Mouse (Mus musculus) T-helper 17 cell (primary cell): ENCODE data around the gene Fam160a1.

ENCODE experiments used
- in situ Hi-C, 2 experiments: fragments of 300-600 bp; cut with MboI, MseI; formaldehyde crosslinking; loops; 1 replicate in 1 of 2; 2 replicates in 1 of 2; pipeline ENCODE4 v1.15.1; 2025; ENCODE audit warnings: high pct_unique_total_duplicates in 2 of 2

The Fam160a1 gene

DNA sequence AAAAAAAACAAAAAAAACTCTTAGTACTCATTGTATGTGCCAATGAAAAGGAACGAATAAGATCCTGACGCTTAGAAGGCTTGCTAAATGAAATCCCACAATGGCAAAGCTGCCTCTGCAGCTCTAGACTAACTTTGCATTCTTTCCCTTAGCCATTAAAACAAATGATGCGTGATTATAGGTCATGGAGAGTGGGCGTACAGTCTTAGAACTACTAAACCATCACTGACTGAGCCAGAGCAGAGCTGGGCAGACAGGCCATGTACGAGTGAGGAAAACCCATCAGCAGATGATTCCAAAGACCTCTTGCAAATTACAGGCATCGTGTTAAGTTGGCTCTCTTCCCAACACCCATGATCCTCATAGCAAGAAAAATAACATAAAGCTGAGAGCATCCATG lies 10.7 kb upstream of the Fam160a1 start:
- in situ Hi-C loops = no loop called here

DNA sequence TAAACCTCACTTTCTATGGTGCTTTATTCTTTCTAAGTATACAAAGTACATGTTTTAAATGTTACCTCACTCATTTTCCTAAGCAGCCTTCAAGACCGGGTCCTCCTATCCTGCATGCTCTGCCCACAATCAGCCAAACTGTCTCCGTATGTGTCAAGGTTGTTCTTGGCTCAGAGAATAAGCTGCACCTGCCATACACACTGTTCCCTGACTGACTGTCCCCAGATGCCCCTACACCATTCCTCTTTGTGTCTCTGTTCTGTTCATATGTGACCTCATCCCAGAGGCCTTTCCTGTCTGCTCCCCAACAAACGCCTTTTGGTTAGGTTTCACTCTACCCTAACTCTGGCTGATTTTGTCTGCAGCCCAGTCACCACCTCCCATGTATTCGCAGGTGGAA lies 10.2 kb upstream of the Fam160a1 start:
- in situ Hi-C loops = no loop called here

DNA sequence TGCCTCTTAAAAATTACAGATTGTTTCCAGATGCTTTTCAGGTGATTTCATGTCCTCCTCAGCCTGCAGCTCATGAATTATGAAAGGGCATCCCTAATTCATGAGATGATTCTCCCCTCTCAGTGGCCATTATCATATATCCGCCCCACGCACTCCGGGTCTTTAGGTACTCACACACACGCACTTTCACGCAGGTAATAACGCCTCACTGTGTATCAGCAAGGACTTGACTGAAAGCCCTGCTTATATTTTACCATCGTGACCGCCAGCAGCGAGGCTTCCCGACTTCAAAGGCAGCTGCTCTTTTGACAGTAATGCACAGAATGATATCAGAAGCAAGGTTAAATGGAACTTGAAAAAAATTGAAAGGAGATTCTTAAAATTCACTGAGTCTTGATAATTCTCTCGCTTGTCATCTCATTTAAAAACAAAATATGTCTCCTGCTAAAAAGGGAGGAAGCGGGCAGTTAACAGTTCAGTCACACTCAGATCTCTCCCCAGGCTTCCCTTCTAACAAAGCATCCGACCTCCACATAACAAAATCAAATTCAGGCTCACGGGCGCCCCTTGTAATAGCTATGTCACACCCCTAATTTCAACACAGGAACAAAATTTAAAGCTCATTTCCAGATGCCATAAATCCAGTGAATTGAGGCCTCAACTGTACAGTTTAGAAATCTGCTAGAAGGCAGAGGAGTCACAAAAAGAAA lies 3.9 kb upstream of the Fam160a1 start:
- in situ Hi-C loops = no loop called here

DNA sequence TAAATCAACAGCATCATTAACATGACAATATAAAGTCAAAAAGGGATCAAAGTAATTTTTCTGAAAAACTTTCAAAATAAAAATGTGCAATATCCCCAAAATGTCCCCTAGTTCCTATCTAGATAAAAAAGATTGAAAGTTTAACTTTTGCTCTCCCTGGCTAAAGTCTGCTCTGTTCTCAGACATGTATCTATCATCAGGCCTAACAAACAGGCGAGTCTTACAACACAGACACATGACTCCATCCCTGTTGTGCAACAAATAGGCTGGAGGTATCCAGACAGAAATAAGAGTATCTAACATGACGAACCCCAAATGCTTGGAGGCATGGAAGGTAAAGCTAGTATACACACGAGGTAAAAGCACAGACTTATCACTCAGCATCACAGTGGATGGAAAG lies 2.2 kb upstream of the Fam160a1 start:
- in situ Hi-C loops = no loop called here

- in situ Hi-C loops = no loop called here
These were observed 2.9 kb downstream of the Fam160a1 start for GRCm38 (mm10) chr3:85814241-85814640.

DNA sequence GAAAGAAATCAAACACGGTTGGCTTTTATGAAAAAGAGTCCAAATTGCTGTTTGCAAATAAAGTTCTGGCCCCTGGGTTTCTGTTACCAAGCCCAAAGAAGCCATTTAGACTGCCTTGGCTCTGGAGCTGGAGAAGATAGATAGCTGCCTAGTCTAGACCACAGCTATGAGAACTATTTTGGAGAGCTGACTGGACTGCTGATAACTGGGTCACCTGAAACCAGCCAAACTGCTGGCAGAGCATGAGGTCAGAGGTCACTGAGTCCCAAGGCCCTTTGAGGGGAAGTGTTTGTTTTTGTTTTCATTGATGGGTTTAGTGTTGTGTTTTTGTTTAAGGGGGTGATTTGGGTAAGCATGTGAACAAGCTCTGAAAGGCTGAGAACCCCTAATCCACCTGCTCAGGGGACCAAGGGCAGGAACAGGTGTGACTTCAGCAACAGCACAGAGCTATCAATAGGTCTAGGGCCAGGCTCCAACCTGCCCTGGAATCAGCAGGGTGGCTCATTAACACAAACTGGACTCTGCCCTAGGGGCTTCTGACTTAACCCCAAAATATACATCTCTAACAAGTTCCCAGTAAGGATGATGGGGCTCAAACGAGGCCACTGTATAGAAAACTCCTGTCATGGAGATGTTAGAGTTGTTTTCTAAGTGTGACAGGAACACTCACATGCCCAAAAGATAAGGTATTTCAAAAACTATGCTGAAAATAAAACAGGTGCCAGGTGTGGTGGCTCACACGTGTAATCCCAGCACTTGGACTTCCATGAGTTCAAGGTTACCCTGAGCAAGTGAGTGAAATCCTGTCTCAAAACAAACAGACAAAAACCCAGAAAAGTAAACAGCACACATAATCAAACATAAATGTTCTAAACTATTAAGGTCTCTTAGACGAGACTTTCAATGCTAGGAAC lies 3.7 kb downstream of the Fam160a1 start:
- in situ Hi-C loops = no loop called here

DNA sequence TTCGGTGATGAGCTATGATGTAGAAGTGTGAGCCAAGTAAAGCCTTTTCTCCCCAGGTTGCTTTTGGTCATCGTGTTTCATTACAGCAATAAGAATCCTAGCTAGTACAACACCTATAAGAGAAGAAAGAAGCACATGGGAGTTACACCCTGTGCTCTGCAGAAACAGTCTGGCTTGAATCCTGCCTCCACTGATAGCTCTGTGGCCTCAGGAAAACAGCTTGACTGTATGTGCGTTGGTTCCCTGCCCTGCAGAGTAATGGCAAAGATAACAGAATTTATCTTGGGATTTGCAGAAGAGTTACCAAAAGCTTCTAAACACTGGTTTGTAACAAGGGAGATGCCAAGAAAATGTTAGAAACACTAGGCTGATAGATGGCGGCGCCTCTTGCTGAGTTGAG lies 5.1 kb downstream of the Fam160a1 start:
- in situ Hi-C loops = no loop called here

- in situ Hi-C loops = no loop called here
These were observed 23.9 kb downstream of the Fam160a1 start for GRCm38 (mm10) chr3:85793166-85793565.

GRCm38 (mm10) chr3:85789748-85790147 lies 27.3 kb downstream of the Fam160a1 start:
- in situ Hi-C loops = no loop called here

DNA sequence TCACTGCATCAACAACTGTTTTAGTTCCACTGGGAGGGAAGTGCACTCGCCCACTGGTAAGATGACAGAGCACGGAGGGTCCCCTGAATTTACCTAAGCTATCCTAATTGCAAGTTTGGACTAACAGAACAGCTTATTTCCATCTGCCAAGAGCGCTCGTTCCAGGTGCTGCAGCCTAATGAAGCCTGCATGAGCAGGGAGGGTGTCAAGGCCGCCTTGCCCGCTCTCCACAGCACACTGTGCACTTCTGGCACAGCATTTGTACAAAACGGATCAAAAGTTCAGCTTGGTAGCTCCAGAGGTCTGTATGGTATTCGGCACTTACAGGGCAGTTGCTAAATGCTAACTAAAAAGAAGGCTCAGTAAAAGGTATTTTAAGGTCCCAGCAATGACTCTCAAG lies 30.6 kb downstream of the Fam160a1 start:
- in situ Hi-C loops = no loop called here

DNA sequence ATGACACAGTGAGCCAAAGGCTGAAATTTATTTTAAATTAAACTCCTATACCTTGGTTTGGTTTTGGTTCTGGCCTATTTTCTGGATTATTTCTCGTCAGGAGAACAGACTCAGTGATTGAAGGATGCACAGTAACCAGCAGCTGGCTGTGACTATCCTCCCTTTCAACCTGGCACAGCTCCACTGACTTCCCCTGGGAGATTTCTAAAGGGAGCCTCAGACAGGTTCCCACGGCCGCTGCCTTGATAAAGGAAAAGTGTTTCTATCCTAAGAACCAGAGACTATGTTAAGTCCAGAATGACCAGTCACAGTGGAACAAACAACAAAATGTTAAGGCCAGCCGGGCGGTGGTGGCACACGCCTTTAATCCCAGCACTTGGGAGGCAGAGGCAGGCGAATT lies 36.2 kb downstream of the Fam160a1 start:
- in situ Hi-C loops = no loop called here

DNA sequence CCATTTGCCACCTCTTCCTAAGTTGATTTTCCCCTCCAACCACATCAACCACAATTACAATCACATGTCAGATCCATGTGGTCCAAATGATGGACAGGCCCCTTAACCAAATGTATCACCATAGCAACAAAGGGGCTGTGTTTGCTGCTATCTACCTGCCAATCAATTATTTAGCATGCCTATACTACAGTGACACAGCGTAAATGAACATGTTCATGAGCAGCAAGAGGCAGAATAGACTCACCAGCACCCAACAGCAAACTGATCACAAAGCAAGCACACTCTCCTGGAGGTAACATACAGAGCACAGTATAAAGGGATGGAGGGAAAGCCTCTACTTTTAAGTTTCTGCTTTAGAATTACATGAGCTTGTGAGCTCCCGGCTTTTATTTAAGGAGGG lies 36.8 kb downstream of the Fam160a1 start:
- in situ Hi-C loops = no loop called here

- in situ Hi-C loops = no loop called here
These were observed 39.2 kb downstream of the Fam160a1 start for GRCm38 (mm10) chr3:85777841-85778240.

GRCm38 (mm10) chr3:85777356-85777755 lies 39.7 kb downstream of the Fam160a1 start:
- in situ Hi-C loops = no loop called here

DNA sequence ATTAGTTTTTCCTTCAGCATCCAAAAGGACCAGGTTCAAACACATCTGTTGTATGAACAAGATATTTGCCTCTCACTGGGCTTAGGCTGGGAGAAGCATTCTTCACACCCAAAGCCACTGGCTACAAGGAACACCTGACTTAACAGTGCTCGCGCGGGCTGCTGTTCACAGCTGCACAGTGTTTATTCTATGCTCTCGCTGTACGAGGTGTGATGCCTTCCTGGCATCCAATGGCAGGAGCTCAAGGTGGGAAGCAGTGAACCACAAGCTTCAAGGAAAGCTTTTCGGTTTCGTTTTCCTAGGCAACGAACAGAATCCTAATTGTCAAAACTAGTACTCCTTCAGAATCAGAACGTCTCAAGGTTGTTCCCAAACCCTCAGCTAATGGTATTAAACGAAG lies 40.4 kb downstream of the Fam160a1 start:
- in situ Hi-C loops = no loop called here

GRCm38 (mm10) chr3:85776126-85776525 lies 41.0 kb downstream of the Fam160a1 start:
- in situ Hi-C loops = no loop called here

DNA sequence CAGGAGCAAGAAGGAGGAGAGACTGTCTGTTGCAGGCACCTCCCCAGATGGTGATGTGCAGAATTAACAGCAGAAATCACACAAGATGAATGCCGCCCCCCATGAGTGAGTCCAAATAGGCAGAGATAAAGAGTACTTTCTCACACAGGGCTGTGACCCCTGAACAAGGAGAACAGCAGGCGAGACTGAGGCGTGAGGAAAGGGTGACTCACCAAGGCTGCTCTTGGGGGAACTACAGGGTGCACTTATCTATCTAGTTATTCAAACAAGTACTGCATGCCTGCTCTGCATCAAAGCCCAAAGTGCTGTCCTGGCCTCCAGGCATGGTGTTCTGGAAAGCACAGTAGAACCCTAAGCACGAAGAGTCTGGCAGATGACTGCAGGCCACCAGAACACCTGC lies 43.2 kb downstream of the Fam160a1 start:
- in situ Hi-C loops = no loop called here

GRCm38 (mm10) chr3:85773425-85773824 lies 43.7 kb downstream of the Fam160a1 start:
- in situ Hi-C loops = no loop called here

GRCm38 (mm10) chr3:85764937-85765337 lies 52.2 kb downstream of the Fam160a1 start:
- in situ Hi-C loops = no loop called here

GRCm38 (mm10) chr3:85764008-85764834 lies 52.9 kb downstream of the Fam160a1 start:
- in situ Hi-C loops = no loop called here

- in situ Hi-C loops = no loop called here
These were observed 59.1 kb downstream of the Fam160a1 start for GRCm38 (mm10) chr3:85757944-85758343.

GRCm38 (mm10) chr3:85757435-85757834 lies 59.7 kb downstream of the Fam160a1 start:
- in situ Hi-C loops = no loop called here
